Mouse (Mus musculus): ENCODE measurements around the gene 4833439L19Rik. TPM values are rescaled to one million over a fixed set of nuclear protein-coding genes. Genes with fewer than 3 reads are reported as not detected.

4833439L19Rik gene
- polyA plus RNA-seq, 1 experiment from 2014 or later, result 158 TPM

DNA sequence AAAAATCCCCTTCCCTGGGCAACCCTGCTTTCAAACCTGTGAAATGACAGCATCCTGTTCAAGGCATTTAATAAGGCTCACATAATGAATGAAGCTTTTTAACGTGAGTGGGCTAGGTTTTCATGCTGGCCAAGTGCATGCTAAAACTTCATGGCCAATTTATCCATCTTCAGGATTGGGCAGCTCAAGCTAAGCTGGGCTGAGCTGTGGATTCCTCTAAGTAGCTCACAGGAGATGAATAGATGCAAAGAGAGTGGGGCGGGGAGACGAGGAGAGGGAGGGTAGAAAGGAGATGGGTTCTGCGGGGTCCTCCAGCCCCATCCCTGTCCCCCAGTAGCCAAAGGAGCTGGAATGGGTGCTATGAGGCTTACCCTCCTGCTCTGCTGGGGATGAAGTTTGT, 39.0 kb upstream of the 4833439L19Rik start:
- H3K4me1 ChIP-seq (ENCODE audit: control insufficient read depth, insufficient read depth, low read length), result 0 out of 2 replicates have a peak, but pooled peaks cover 2% of the 10 kb centered on the region

DNA sequence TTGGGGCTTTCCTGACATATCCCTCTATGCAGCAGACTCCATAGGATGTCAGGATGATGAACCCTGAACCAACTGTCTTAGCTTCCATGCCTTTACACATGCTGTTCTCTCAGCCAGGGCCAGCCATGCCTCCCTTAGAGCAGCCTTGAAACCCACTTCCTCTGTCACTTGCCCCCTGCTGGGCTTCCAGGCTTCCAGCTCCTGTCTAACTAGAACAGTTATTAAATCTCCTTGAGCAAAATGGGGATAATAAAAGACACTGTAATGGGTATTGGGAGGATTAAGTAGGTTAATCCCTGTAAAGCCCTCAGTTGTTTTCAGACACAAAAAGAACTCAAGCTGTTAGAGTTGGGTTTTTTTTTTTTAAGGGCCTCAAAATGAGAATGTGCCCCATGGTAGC, 38.3 kb upstream of the 4833439L19Rik start:
- H3K4me2 ChIP-seq (replicated peaks; ENCODE audit: low read depth, low read length), result no peak overlapping the region
- no peak overlapping the region for H3K9ac ChIP-seq (ENCODE audit: low read depth, low read length)
- no peak overlapping the region for H3K4me3 ChIP-seq (ENCODE audit: low read length)
- H3K27me3 ChIP-seq (ENCODE audit: control insufficient read depth, insufficient read depth, low read length), result no peaks in the 10 kb centered on the region
- no peaks in the 10 kb centered on the region for H3K9me3 ChIP-seq (ENCODE audit: control insufficient read depth, low read length)
- no peaks in the 10 kb centered on the region for H3K4me1 ChIP-seq (ENCODE audit: control insufficient read depth, insufficient read depth, low read length)
- no peak for ATAC-seq (ENCODE audit: low FRiP score, low TSS enrichment)
- H3K36me3 ChIP-seq (ENCODE audit: control insufficient read depth, insufficient read depth, low read length), result peaks cover 7% of the 10 kb centered on the region; the same call in 1 of the 2 replicates
- H3K27ac ChIP-seq (ENCODE audit: low read depth, low read length), result no peak overlapping the region

More for the DNA sequence above, 39.0 kb upstream of the 4833439L19Rik start:
- Histone ChIP-seq H3K27ac (ENCODE audit: low read depth, low read length) (no peak overlapping the region), H3K9me3 (ENCODE audit: control insufficient read depth, low read length) (no peaks in the 10 kb centered on the region), H3K36me3 (ENCODE audit: control insufficient read depth, insufficient read depth, low read length) (peaks cover 7% of the 10 kb centered on the region; the same call in 1 of the 2 replicates), H3K27me3 (ENCODE audit: control insufficient read depth, insufficient read depth, low read length) (no peaks in the 10 kb centered on the region), H3K4me2 (replicated peaks; ENCODE audit: low read depth, low read length) (no peak overlapping the region), H3K9ac (ENCODE audit: low read depth, low read length) (no peak overlapping the region), H3K4me3 (ENCODE audit: low read length) (no peak overlapping the region)
- WGBS, result 69% methylated on average over 4 of the region's 4 CpGs
- ATAC-seq (ENCODE audit: low FRiP score, low TSS enrichment), result no peak

GRCm38 (mm10) chr13:54602639-54603111, 37.4 kb upstream of the 4833439L19Rik start:
- H3K27ac ChIP-seq (ENCODE audit: low read depth, low read length), result no peak overlapping the region
- WGBS, result 15% methylated on average over 3 of the region's 3 CpGs

DNA sequence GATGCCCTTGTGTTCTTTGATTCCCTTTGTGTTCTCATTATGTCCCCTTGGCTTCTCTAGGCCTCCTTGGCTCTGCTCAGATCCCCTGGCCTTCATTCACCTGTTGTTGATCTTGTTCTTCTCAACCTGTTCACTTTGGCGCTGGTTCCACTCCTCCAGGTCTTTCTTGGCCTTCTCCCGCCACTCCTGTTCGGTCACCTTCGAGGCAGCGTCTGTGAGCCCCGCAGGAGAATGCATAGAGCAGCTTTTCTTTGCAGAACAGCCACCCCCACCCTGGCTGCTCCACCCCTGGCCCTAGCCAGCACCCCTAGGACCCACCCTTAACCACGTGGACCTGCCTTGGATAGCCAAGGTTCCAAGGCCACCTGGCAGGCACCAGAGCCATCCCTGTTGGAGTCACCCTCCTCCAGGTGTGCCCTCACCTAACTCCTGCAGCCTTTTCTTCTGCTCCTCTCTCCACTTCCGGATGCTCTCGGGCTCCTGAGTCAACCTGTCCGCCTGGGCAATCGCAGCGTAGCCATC, 33.4 kb upstream of the 4833439L19Rik start:
- Histone ChIP-seq H3K27me3 (ENCODE audit: control insufficient read depth, insufficient read depth, low read length) (no peaks in the 10 kb centered on the region), H3K27ac (ENCODE audit: low read depth, low read length) (no peak overlapping the region), H3K36me3 (ENCODE audit: control insufficient read depth, insufficient read depth, low read length) (peaks cover 6% of the 10 kb centered on the region; the same call in 1 of the 2 replicates), H3K4me1 (ENCODE audit: control insufficient read depth, insufficient read depth, low read length) (no peaks in the 10 kb centered on the region), H3K4me2 (replicated peaks; ENCODE audit: low read depth, low read length) (no peak overlapping the region), H3K9me3 (ENCODE audit: control insufficient read depth, low read length) (no peaks in the 10 kb centered on the region), H3K9ac (ENCODE audit: low read depth, low read length) (no peak overlapping the region), H3K4me3 (ENCODE audit: low read length) (no peak overlapping the region)
- no peak for ATAC-seq (ENCODE audit: low FRiP score, low TSS enrichment)
- 91% methylated on average over 12 of the region's 12 CpGs for WGBS

More at GRCm38 (mm10) chr13:54602639-54603111, 37.4 kb upstream of the 4833439L19Rik start:
- H3K36me3 ChIP-seq (ENCODE audit: control insufficient read depth, insufficient read depth, low read length), result peaks cover 9% of the 10 kb centered on the region; the same call in 1 of the 2 replicates
- no peak overlapping the region for H3K4me2 ChIP-seq (replicated peaks; ENCODE audit: low read depth, low read length)
- H3K9ac ChIP-seq (ENCODE audit: low read depth, low read length), result no peak overlapping the region
- no peaks in the 10 kb centered on the region for H3K9me3 ChIP-seq (ENCODE audit: control insufficient read depth, low read length)
- no peaks in the 10 kb centered on the region for H3K27me3 ChIP-seq (ENCODE audit: control insufficient read depth, insufficient read depth, low read length)
- H3K4me3 ChIP-seq (ENCODE audit: low read length), result no peak overlapping the region
- no peaks in the 10 kb centered on the region for H3K4me1 ChIP-seq (ENCODE audit: control insufficient read depth, insufficient read depth, low read length)
- no peak for ATAC-seq (ENCODE audit: low FRiP score, low TSS enrichment)

DNA sequence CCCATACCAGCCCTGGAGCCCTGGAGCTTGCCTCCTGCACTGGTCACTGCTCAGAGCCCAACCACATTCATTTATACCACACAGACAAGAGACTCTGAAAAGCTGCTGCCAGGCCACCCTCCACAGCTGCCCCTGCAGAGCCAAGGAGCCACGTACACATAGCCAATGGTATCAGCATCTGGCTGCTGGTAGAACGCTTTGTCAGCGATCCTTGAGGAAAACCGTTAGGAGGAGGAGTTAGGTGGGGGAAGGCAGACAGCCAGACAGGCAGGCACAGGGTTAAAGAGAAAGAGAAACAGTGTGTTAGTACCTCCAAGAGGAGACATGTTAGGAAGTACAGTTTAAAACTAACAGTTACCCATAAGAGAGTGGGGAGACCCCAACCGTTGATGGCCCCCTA, 31.6 kb upstream of the 4833439L19Rik start:
- Histone ChIP-seq H3K4me2 (replicated peaks; ENCODE audit: low read depth, low read length) (no peak overlapping the region), H3K27ac (ENCODE audit: low read depth, low read length) (no peak overlapping the region), H3K36me3 (ENCODE audit: control insufficient read depth, insufficient read depth, low read length) (peaks cover 6% of the 10 kb centered on the region; the same call in 1 of the 2 replicates), H3K9ac (ENCODE audit: low read depth, low read length) (no peak overlapping the region), H3K4me1 (ENCODE audit: control insufficient read depth, insufficient read depth, low read length) (no peaks in the 10 kb centered on the region), H3K27me3 (ENCODE audit: control insufficient read depth, insufficient read depth, low read length) (no peaks in the 10 kb centered on the region), H3K4me3 (ENCODE audit: low read length) (no peak overlapping the region), H3K9me3 (ENCODE audit: control insufficient read depth, low read length) (no peaks in the 10 kb centered on the region)
- WGBS, result 75% methylated on average over 5 of the region's 5 CpGs
- no peak for ATAC-seq (ENCODE audit: low FRiP score, low TSS enrichment)

GRCm38 (mm10) chr13:54596107-54596690, 31.0 kb upstream of the 4833439L19Rik start:
- H3K4me2 ChIP-seq (replicated peaks; ENCODE audit: low read depth, low read length), result no peak overlapping the region
- no peak overlapping the region for H3K9ac ChIP-seq (ENCODE audit: low read depth, low read length)
- peaks cover 6% of the 10 kb centered on the region; the same call in 1 of the 2 replicates for H3K4me1 ChIP-seq (ENCODE audit: control insufficient read depth, insufficient read depth, low read length)
- ATAC-seq (ENCODE audit: low FRiP score, low TSS enrichment), result no peak
- H3K27ac ChIP-seq (ENCODE audit: low read depth, low read length), result no peak overlapping the region
- H3K4me3 ChIP-seq (ENCODE audit: low read length), result no peak overlapping the region
- WGBS, result 86% methylated on average over 8 of the region's 8 CpGs
- no peaks in the 10 kb centered on the region for H3K9me3 ChIP-seq (ENCODE audit: control insufficient read depth, low read length)
- H3K36me3 ChIP-seq (ENCODE audit: control insufficient read depth, insufficient read depth, low read length), result peaks cover 6% of the 10 kb centered on the region; the same call in 1 of the 2 replicates
- H3K27me3 ChIP-seq (ENCODE audit: control insufficient read depth, insufficient read depth, low read length), result no peaks in the 10 kb centered on the region

DNA sequence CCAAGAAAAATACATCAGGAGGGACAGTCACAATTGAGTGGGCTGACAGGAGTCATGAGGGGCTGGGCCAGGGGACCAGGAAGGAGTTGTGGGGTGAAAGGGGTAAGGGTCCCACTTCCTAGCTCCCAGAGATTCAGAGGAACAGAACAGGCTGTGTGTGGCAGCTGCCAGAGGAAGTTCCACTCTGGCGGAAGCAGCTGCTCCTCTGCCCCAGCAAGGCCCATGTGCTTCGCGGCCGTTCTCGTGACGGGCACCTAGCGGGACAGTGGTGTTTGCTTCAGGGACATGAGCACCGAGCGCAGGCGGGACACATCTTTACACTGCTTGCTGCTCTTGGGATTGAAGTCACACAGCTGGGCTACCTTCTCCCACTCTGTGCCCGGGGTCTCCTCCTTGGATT, 28.4 kb upstream of the 4833439L19Rik start:
- WGBS, result 92% methylated on average over 11 of the region's 11 CpGs

GRCm38 (mm10) chr13:54591776-54592356, 26.6 kb upstream of the 4833439L19Rik start:
- no peak for ATAC-seq (ENCODE audit: low FRiP score, low TSS enrichment)
- Histone ChIP-seq H3K36me3 (ENCODE audit: control insufficient read depth, insufficient read depth, low read length) (peaks cover 8% of the 10 kb centered on the region), H3K4me3 (ENCODE audit: low read length) (peak overlapping the region; percentile 87; the same call in 1 of the 2 replicates), H3K27me3 (ENCODE audit: control insufficient read depth, insufficient read depth, low read length) (no peaks in the 10 kb centered on the region), H3K27ac (ENCODE audit: low read depth, low read length) (no peak overlapping the region), H3K4me2 (replicated peaks; ENCODE audit: low read depth, low read length) (no peak overlapping the region), H3K9me3 (ENCODE audit: control insufficient read depth, low read length) (no peaks in the 10 kb centered on the region), H3K4me1 (ENCODE audit: control insufficient read depth, insufficient read depth, low read length) (peaks cover 15% of the 10 kb centered on the region; the same call in 1 of the 2 replicates), H3K9ac (ENCODE audit: low read depth, low read length) (no peak overlapping the region; the same call in 1 of the 2 replicates)
- WGBS, result 91% methylated on average over 8 of the region's 8 CpGs

More for the DNA sequence above, 28.4 kb upstream of the 4833439L19Rik start:
- ATAC-seq (ENCODE audit: low FRiP score, low TSS enrichment), result no peak
- H3K27me3 ChIP-seq (ENCODE audit: control insufficient read depth, insufficient read depth, low read length), result no peaks in the 10 kb centered on the region
- H3K4me1 ChIP-seq (ENCODE audit: control insufficient read depth, insufficient read depth, low read length), result peaks cover 14% of the 10 kb centered on the region; the same call in 1 of the 2 replicates
- H3K9me3 ChIP-seq (ENCODE audit: control insufficient read depth, low read length), result no peaks in the 10 kb centered on the region
- H3K4me3 ChIP-seq (ENCODE audit: low read length), result no peak overlapping the region
- no peak overlapping the region for H3K27ac ChIP-seq (ENCODE audit: low read depth, low read length)
- H3K9ac ChIP-seq (ENCODE audit: low read depth, low read length), result no peak overlapping the region
- H3K36me3 ChIP-seq (ENCODE audit: control insufficient read depth, insufficient read depth, low read length), result peaks cover 4% of the 10 kb centered on the region; the same call in 1 of the 2 replicates
- no peak overlapping the region for H3K4me2 ChIP-seq (replicated peaks; ENCODE audit: low read depth, low read length)
